Mouse (Mus musculus): Measurements from ENCODE around the gene Olfr649.

- no peak for TF ChIP-seq CTCF (IDR thresholded peaks at IDR 0.05; ENCODE audit: low read depth)
- no peak for TF ChIP-seq EP300 (IDR thresholded peaks at IDR 0.05; ENCODE audit: low read depth)
These were observed 10.4 kb upstream of the Olfr649 start for GRCm38 (mm10) chr7:104206197-104206596.
